In the genomic region with DNA sequence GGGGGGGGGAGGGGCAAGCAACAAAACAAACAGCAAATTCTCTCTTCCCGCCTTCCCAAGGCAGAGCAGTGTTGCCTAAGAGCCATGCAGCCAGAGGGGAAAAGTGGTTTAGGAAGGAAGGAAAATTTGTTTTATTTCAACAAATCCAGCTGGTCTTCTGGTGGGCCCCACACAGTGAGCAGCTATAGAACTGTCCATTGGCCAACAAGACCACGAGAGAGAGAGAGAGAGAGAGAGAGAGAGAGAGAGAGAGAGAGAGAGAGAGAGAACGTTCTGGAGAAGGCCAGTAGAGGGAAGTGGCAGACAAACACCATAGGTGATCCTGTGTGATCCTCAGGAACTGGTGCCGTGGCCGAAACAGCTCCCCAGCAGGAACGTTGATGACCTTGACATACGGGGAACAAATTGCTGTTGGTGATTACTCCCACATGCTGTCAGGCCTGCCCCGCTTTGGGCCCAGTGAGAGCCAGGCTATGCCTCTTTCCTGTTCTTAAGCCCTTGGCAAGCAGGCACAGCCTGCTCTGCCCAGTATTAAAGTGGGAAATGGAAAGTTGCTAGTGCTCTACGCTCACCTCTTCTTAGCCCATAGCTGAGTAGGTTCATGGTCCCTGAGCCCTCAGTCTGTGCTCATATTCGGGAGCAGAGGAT, we compare ENCODE assay signal across 15 mouse cellular contexts.
DNase-seq lines count a peak whose midpoint lies in the region; ATAC-seq and TF ChIP-seq lines count a peak whose summit lies in the region.
"Had no signal": no experiment of that assay in that cellular context is flagged by ENCODE, and none has a peak within 500 bp of the region (broad histone marks: within the 10 kb centered on the region; RNA-seq: fewer than 3 reads in every experiment).

No protein-coding gene starts in this region.

- no peaks in the 10 kb centered on the region for H3K9me3 ChIP-seq in heart, embryonic 10.5 days
- no peaks in the 10 kb centered on the region for H3K9me3 ChIP-seq in midbrain, embryonic 10.5 days (replicated peaks)
- no peaks in the 10 kb centered on the region for H3K9me3 ChIP-seq in midbrain, embryonic 16.5 days (replicated peaks; ENCODE audit: control insufficient read depth, low read length, poor library complexity, severe bottlenecking)
- H3K9me3 ChIP-seq in intestine, embryonic 14.5 days (ENCODE audit: control insufficient read depth, low read length) = no peaks in the 10 kb centered on the region
- H3K9me3 ChIP-seq in stomach, embryonic 14.5 days (ENCODE audit: control insufficient read depth, low read depth, low read length) = no peaks in the 10 kb centered on the region
- no peaks in the 10 kb centered on the region for H3K9me3 ChIP-seq in midbrain, postnatal 0 days (ENCODE audit: low read length)
- H3K9me3 ChIP-seq: liver, embryonic 13.5 days had no signal

- no peak overlapping the region for H3K9ac ChIP-seq in midbrain, embryonic 16.5 days (ENCODE audit: low read depth, low read length)
- no peak overlapping the region for H3K9ac ChIP-seq in intestine, embryonic 14.5 days (ENCODE audit: low read length)
- H3K9ac ChIP-seq in stomach, embryonic 14.5 days (replicated peaks; ENCODE audit: low read depth, low read length) = no peak overlapping the region
- H3K9ac ChIP-seq in midbrain, postnatal 0 days (replicated peaks; ENCODE audit: low read length, poor library complexity, severe bottlenecking) = no peak overlapping the region
- H3K9ac ChIP-seq: liver, embryonic 13.5 days had no signal

- no peaks in the 10 kb centered on the region for H3K36me3 ChIP-seq in heart, embryonic 10.5 days
- no peaks in the 10 kb centered on the region for H3K36me3 ChIP-seq in midbrain, embryonic 10.5 days
- no peaks in the 10 kb centered on the region for H3K36me3 ChIP-seq in midbrain, embryonic 16.5 days (ENCODE audit: control insufficient read depth, insufficient read depth, low read length)
- H3K36me3 ChIP-seq in intestine, embryonic 14.5 days (ENCODE audit: control insufficient read depth, insufficient read depth, low read length) = no peaks in the 10 kb centered on the region
- H3K36me3 ChIP-seq in stomach, embryonic 14.5 days (ENCODE audit: control insufficient read depth, insufficient read depth, low read length) = no peaks in the 10 kb centered on the region
- H3K36me3 ChIP-seq in midbrain, postnatal 0 days (ENCODE audit: insufficient read depth, low read length) = no peaks in the 10 kb centered on the region
- H3K36me3 ChIP-seq: liver, embryonic 13.5 days had no signal

- TF ChIP-seq CTCF in midbrain, postnatal 0 days (IDR thresholded peaks at IDR 0.05) = no peak

- WGBS in heart, embryonic 10.5 days = 38% methylated on average over 10 of the region's 10 CpGs
- WGBS in midbrain, embryonic 10.5 days = 69% methylated on average over 10 of the region's 10 CpGs
- WGBS in midbrain, embryonic 16.5 days = 78% methylated on average over 10 of the region's 10 CpGs
- WGBS in intestine, embryonic 14.5 days = 39% methylated on average over 10 of the region's 10 CpGs
- WGBS in stomach, embryonic 14.5 days = 37% methylated on average over 10 of the region's 10 CpGs
- 73% methylated on average over 10 of the region's 10 CpGs for WGBS in midbrain, postnatal 0 days

- intact Hi-C loops in heart, postnatal 25 days (cut with DNase I) = no loop called here

- ATAC-seq in midbrain, embryonic 16.5 days = no peak
- ATAC-seq in intestine, embryonic 14.5 days (replicated peaks; ENCODE audit: low FRiP score, low TSS enrichment, low read depth) = no peak
- ATAC-seq in stomach, embryonic 14.5 days (ENCODE audit: insufficient number of reproducible peaks, insufficient read depth, low FRiP score, low read depth) = no peak
- no peak for ATAC-seq in midbrain, postnatal 0 days (ENCODE audit: low FRiP score)

- H3K4me1 ChIP-seq in heart, embryonic 10.5 days = peaks cover 13% of the 10 kb centered on the region
- peaks cover 38% of the 10 kb centered on the region for H3K4me1 ChIP-seq in midbrain, embryonic 10.5 days
- H3K4me1 ChIP-seq in midbrain, embryonic 16.5 days (ENCODE audit: control insufficient read depth, insufficient read depth, low read length) = peaks cover 6% of the 10 kb centered on the region
- H3K4me1 ChIP-seq in intestine, embryonic 14.5 days (replicated peaks; ENCODE audit: control insufficient read depth, insufficient read depth, low read length) = peaks cover 16% of the 10 kb centered on the region
- peaks cover 20% of the 10 kb centered on the region for H3K4me1 ChIP-seq in stomach, embryonic 14.5 days (ENCODE audit: control insufficient read depth, insufficient read depth, low read length)
- no peaks in the 10 kb centered on the region for H3K4me1 ChIP-seq in midbrain, postnatal 0 days (ENCODE audit: insufficient read depth, low read length)

- peak; percentile 71 for DNase-seq in heart, embryonic 10.5 days (ENCODE audit: low spot score)
- no peak for DNase-seq in heart, postnatal 25 days (ENCODE audit: low spot score)
- DNase-seq in midbrain, embryonic 10.5 days (ENCODE audit: low spot score) = no peak
- DNase-seq in intestine, embryonic 14.5 days (ENCODE audit: low spot score) = no peak
- no peak for DNase-seq in thymus, postnatal 10 days (ENCODE audit: low spot score in 2 of 2)
- DNase-seq in midbrain, postnatal 0 days (ENCODE audit: low spot score) = no peak
- DNase-seq: cerebellum, adult 11 months; heart, postnatal 36 days; kidney, postnatal 36 days; liver, embryonic 13.5 days; right cerebral cortex, postnatal 25 days had no signal

- H3K27ac ChIP-seq in heart, embryonic 10.5 days = no peak overlapping the region
- H3K27ac ChIP-seq in midbrain, embryonic 10.5 days (replicated peaks) = 0 out of 2 replicates have a peak overlapping the region, but pooled peaks have one; percentile 10
- no peak overlapping the region for H3K27ac ChIP-seq in midbrain, embryonic 16.5 days (ENCODE audit: low read length)
- peak overlapping the region; percentile 22; the same call in 1 of the 2 replicates for H3K27ac ChIP-seq in intestine, embryonic 14.5 days (ENCODE audit: low read depth)
- peak overlapping the region; percentile 48; the same call in 1 of the 2 replicates for H3K27ac ChIP-seq in stomach, embryonic 14.5 days (ENCODE audit: low read length)
- H3K27ac ChIP-seq in midbrain, postnatal 0 days (ENCODE audit: low read depth, low read length) = no peak overlapping the region
- H3K27ac ChIP-seq: left cerebral cortex, adult 2 months; liver, embryonic 13.5 days had no signal

- no peak overlapping the region for H3K4me2 ChIP-seq in midbrain, embryonic 16.5 days (ENCODE audit: low read length)
- no peak overlapping the region for H3K4me2 ChIP-seq in intestine, embryonic 14.5 days (ENCODE audit: low read length)
- no peak overlapping the region for H3K4me2 ChIP-seq in stomach, embryonic 14.5 days (replicated peaks; ENCODE audit: low read depth, low read length)
- no peak overlapping the region for H3K4me2 ChIP-seq in midbrain, postnatal 0 days (ENCODE audit: low read depth, low read length, poor library complexity, severe bottlenecking)
- H3K4me2 ChIP-seq: liver, embryonic 13.5 days; midbrain, embryonic 11.5 days had no signal

- no peak overlapping the region for H3K4me3 ChIP-seq in heart, embryonic 10.5 days
- H3K4me3 ChIP-seq in midbrain, embryonic 10.5 days = no peak overlapping the region
- H3K4me3 ChIP-seq in midbrain, embryonic 16.5 days (ENCODE audit: low read depth, low read length) = no peak overlapping the region
- H3K4me3 ChIP-seq in intestine, embryonic 14.5 days (ENCODE audit: low read depth, low read length) = no peak overlapping the region
- H3K4me3 ChIP-seq in stomach, embryonic 14.5 days (ENCODE audit: low read depth, low read length) = no peak overlapping the region
- no peak overlapping the region for H3K4me3 ChIP-seq in midbrain, postnatal 0 days (ENCODE audit: low read depth, low read length)
- H3K4me3 ChIP-seq: left cerebral cortex, adult 2 months; liver, embryonic 13.5 days had no signal

- no peaks in the 10 kb centered on the region for H3K27me3 ChIP-seq in heart, embryonic 10.5 days (ENCODE audit: insufficient read depth, poor library complexity, severe bottlenecking)
- 0 out of 2 replicates have a peak, but pooled peaks cover 8% of the 10 kb centered on the region for H3K27me3 ChIP-seq in midbrain, embryonic 10.5 days (ENCODE audit: low read depth, poor library complexity, severe bottlenecking)
- H3K27me3 ChIP-seq in midbrain, embryonic 16.5 days (ENCODE audit: control insufficient read depth, insufficient read depth, low read depth, low read length) = no peaks in the 10 kb centered on the region
- H3K27me3 ChIP-seq in intestine, embryonic 14.5 days (replicated peaks; ENCODE audit: control insufficient read depth, insufficient read depth, low read length) = no peaks in the 10 kb centered on the region
- H3K27me3 ChIP-seq in stomach, embryonic 14.5 days (ENCODE audit: control insufficient read depth, insufficient read depth, low read length) = no peaks in the 10 kb centered on the region
- H3K27me3 ChIP-seq in midbrain, postnatal 0 days (ENCODE audit: insufficient read depth, low read length) = no peaks in the 10 kb centered on the region

Comparison
In these comparisons a context has a peak if more than half of its experiments do, and no peak if none do; other contexts are left out.
1. H3K27ac ChIP-seq: peak in midbrain, embryonic 10.5 days (single experiment), intestine, embryonic 14.5 days (single experiment) and stomach, embryonic 14.5 days (single experiment); none in heart, embryonic 10.5 days (single experiment), midbrain, embryonic 16.5 days (single experiment) and midbrain, postnatal 0 days (single experiment).